Mouse (Mus musculus) testis, adult 2 months (tissue): ENCODE measurements around the gene Rpn2. TPM values are rescaled to one million over a fixed set of nuclear protein-coding genes. Genes with fewer than 3 reads are reported as not detected.

Experiments used
- H3K27ac ChIP-seq: fragments of 200-500 bp; 2 replicates; pipeline ENCODE4 v1.5.1; 2012; ENCODE audit warnings: low read depth, low read length; ENCODE audit not compliant: control insufficient read depth, insufficient read depth
- H3K27me3 ChIP-seq: fragments of 200-500 bp; 2 replicates; pipeline ENCODE4 v1.6.1; 2012; ENCODE audit warnings: mild to moderate bottlenecking, low read length, moderate library complexity; ENCODE audit not compliant: control insufficient read depth, insufficient read depth
- H3K36me3 ChIP-seq: fragments of 200-500 bp; 2 replicates; pipeline ENCODE4 v1.6.1; 2012; ENCODE audit warnings: mild to moderate bottlenecking, low read length; ENCODE audit not compliant: control insufficient read depth, insufficient read depth
- H3K4me1 ChIP-seq: fragments of 200-500 bp; 2 replicates; pipeline ENCODE4 v1.6.1; 2012; ENCODE audit warnings: low read length; ENCODE audit not compliant: control insufficient read depth, insufficient read depth
- H3K4me3 ChIP-seq: fragments of 200-500 bp; 2 replicates; pipeline ENCODE4 v1.5.1; 2012; ENCODE audit warnings: low read depth, mild to moderate bottlenecking, low read length, moderate library complexity, mixed read lengths; ENCODE audit not compliant: control insufficient read depth
- CTCF ChIP-seq: fragments of 200-500 bp; IDR thresholded peaks from 2 replicates; pipeline ENCODE4 v1.5.1; 2012; ENCODE audit warnings: low read depth, mild to moderate bottlenecking, inconsistent platforms, low read length, moderate library complexity; ENCODE audit not compliant: control insufficient read depth, insufficient read depth, insufficient replicate concordance
- POLR2A ChIP-seq: fragments of 200-500 bp; IDR thresholded peaks from 2 replicates; pipeline ENCODE4 v1.6.1; 2012; ENCODE audit warnings: low read depth, mild to moderate bottlenecking, inconsistent platforms, low read length, moderate library complexity; ENCODE audit not compliant: control insufficient read depth
- polyA plus RNA-seq: library from polyadenylated mRNA; depleted of rRNA; stranded (reverse); fragments of >200 nt; gene quantifications from 2 replicates; pipeline ENCODE4 v1.2.3, GENCODE M21; 2012

The Rpn2 gene
- polyA plus RNA-seq, 1 experiment = 406 TPM

DNA sequence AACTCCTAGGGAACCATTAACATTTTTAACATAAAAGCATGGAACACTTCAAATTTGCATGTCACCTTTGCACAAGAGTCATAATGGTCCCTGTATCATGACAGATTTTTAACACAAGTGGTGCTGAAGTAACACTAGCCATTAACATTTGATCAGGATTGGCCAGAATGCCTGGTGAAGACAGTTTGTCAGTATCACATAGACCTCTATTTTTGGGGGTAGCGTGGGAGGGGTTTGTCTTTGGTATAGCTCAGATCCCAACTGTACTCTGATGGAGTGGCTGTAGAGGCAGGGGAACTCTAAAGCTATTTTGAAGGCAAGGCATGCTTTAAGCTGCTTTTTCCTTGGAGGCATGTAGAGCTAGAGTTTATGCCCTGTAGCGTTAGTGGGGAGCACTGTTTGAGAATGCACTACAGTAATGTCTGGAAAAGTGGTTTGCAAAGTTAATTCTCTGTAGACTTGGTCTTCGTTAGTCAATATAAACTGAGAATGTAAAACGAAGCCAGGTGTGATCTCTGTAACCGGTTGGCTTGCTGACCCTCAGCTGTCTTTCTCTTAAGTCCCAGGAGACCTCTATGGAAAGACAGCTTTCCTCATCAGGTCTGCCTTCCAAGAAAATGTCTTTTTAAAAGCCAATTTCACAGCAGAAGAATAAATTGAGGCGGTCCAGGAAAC, 32.3 kb downstream of the Rpn2 start:
- no peak overlapping the region for H3K27ac ChIP-seq
- no peaks in the 10 kb centered on the region for H3K4me1 ChIP-seq
- peaks cover 7% of the 10 kb centered on the region for H3K36me3 ChIP-seq
- H3K4me3 ChIP-seq = no peak overlapping the region
- no peaks in the 10 kb centered on the region for H3K27me3 ChIP-seq
- TF ChIP-seq POLR2A (no peak), CTCF (no peak)

GRCm38 (mm10) chr2:157313718-157314117, 34.9 kb downstream of the Rpn2 start:
- no peak overlapping the region for H3K4me3 ChIP-seq
- H3K27ac ChIP-seq = no peak overlapping the region
- no peaks in the 10 kb centered on the region for H3K4me1 ChIP-seq
- H3K27me3 ChIP-seq = no peaks in the 10 kb centered on the region
- TF ChIP-seq POLR2A = no peak
- no peak for TF ChIP-seq CTCF
- peaks cover 9% of the 10 kb centered on the region for H3K36me3 ChIP-seq

- TF ChIP-seq POLR2A = no peak
- TF ChIP-seq CTCF = no peak
- H3K27me3 ChIP-seq = no peaks in the 10 kb centered on the region
- no peaks in the 10 kb centered on the region for H3K4me1 ChIP-seq
Observed at GRCm38 (mm10) chr2:157314310-157314709, 35.5 kb downstream of the Rpn2 start.

GRCm38 (mm10) chr2:157315486-157315885, 36.7 kb downstream of the Rpn2 start:
- H3K27ac ChIP-seq = no peak overlapping the region
- H3K4me3 ChIP-seq = no peak overlapping the region
- H3K36me3 ChIP-seq = peaks cover 9% of the 10 kb centered on the region
- no peaks in the 10 kb centered on the region for H3K4me1 ChIP-seq
- TF ChIP-seq CTCF = no peak
- no peak for TF ChIP-seq POLR2A
- H3K27me3 ChIP-seq = no peaks in the 10 kb centered on the region

More at GRCm38 (mm10) chr2:157314310-157314709, 35.5 kb downstream of the Rpn2 start:
- H3K36me3 ChIP-seq = peaks cover 9% of the 10 kb centered on the region
- H3K27ac ChIP-seq = no peak overlapping the region
- no peak overlapping the region for H3K4me3 ChIP-seq

- H3K4me3 ChIP-seq = no peak overlapping the region
- no peaks in the 10 kb centered on the region for H3K4me1 ChIP-seq
- no peaks in the 10 kb centered on the region for H3K27me3 ChIP-seq
- TF ChIP-seq POLR2A (no peak), CTCF (no peak)
- no peak overlapping the region for H3K27ac ChIP-seq
- H3K36me3 ChIP-seq = peaks cover 10% of the 10 kb centered on the region
Observed at GRCm38 (mm10) chr2:157316358-157316933, 37.6 kb downstream of the Rpn2 start.

GRCm38 (mm10) chr2:157317220-157317619, 38.4 kb downstream of the Rpn2 start:
- Histone ChIP-seq H3K36me3 (peaks cover 9% of the 10 kb centered on the region), H3K27me3 (no peaks in the 10 kb centered on the region), H3K4me3 (no peak overlapping the region), H3K4me1 (no peaks in the 10 kb centered on the region), H3K27ac (no peak overlapping the region)
- TF ChIP-seq POLR2A (no peak), CTCF (no peak)

DNA sequence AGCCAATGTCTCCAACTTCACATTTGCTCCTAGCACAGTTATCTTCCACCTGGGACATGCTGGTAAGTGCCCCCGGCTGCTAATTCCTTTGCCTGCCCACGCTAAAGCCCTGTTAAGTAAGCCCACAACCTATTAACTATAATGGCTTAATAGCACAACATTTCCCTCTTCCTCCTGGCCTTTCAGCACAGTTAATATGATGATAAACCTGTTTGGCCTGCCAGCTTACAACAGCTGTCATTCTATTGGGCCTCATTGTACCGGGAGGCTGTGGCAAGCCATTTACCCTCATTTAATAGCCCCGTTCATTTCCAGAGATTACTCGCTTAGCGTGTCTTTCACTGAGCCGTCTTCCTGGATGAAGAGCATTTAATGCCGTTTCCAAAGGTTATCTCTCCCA, 41.3 kb downstream of the Rpn2 start:
- H3K27ac ChIP-seq = no peak overlapping the region
- peaks cover 7% of the 10 kb centered on the region for H3K36me3 ChIP-seq
- TF ChIP-seq CTCF (no peak), POLR2A (no peak)

More for the DNA sequence above, 41.3 kb downstream of the Rpn2 start:
- no peaks in the 10 kb centered on the region for H3K4me1 ChIP-seq
- H3K27me3 ChIP-seq = no peaks in the 10 kb centered on the region
- no peak overlapping the region for H3K4me3 ChIP-seq
